Mouse (Mus musculus) limb, embryonic 13.5 days (tissue): ENCODE results near the gene Hoxc9. TPM values are rescaled to one million over a fixed set of nuclear protein-coding genes. Genes with fewer than 3 reads are reported as not detected.
A peak's percentile ranks its signal among the peaks of the same experiment; 100 is the strongest.

Experiments
- ATAC-seq: fragments of 200-750 bp; cut with Nextera tagmentation; 2 replicates; pipeline ENCODE4 v1.8.0; 2017; ENCODE audit warnings: low read depth, moderate number of reproducible peaks, moderate TSS enrichment; ENCODE audit not compliant: low FRiP score
- H3K27ac ChIP-seq: fragments of 300-500 bp; sonication (generic); 2 replicates; pipeline ENCODE4 v1.5.1; 2015; ENCODE audit warnings: inconsistent platforms, mild to moderate bottlenecking, moderate library complexity
- H3K27me3 ChIP-seq: fragments of 300-500 bp; sonication (generic); 2 replicates; pipeline ENCODE4 v1.6.1; 2015; ENCODE audit warnings: mild to moderate bottlenecking, inconsistent platforms
- H3K36me3 ChIP-seq: fragments of 300-500 bp; sonication (generic); 2 replicates; pipeline ENCODE4 v1.6.1; 2015; ENCODE audit warnings: inconsistent platforms, mild to moderate bottlenecking, moderate library complexity
- H3K4me1 ChIP-seq: fragments of 300-500 bp; sonication (generic); 2 replicates; pipeline ENCODE4 v1.6.1; 2015; ENCODE audit warnings: inconsistent platforms
- H3K4me2 ChIP-seq: fragments of 300-500 bp; sonication (generic); replicated peaks from 2 replicates; pipeline ENCODE4 v1.6.1; 2015; ENCODE audit warnings: inconsistent platforms, mild to moderate bottlenecking, moderate library complexity
- H3K4me3 ChIP-seq: fragments of 300-500 bp; sonication (generic); 2 replicates; pipeline ENCODE4 v1.5.1; 2015; ENCODE audit warnings: moderate library complexity, mild to moderate bottlenecking, inconsistent platforms
- H3K9ac ChIP-seq: fragments of 300-500 bp; sonication (generic); 2 replicates; pipeline ENCODE4 v1.6.1; 2015; ENCODE audit warnings: mild to moderate bottlenecking, inconsistent platforms
- H3K9me3 ChIP-seq: fragments of 300-500 bp; sonication (generic); 2 replicates; pipeline ENCODE4 v1.6.1; 2016; ENCODE audit warnings: inconsistent platforms
- WGBS: fragments of 180-500 bp; shearing (Covaris S2); methylation state at CpG from one replicate; pipeline ENCODE4 v1.1.7; 2015; 5-methylcytosine and 5-hydroxymethylcytosine counted together
- polyA plus RNA-seq: library from polyadenylated mRNA; unstranded; fragments of >200 nt; fragmentation: Nextera tagmentation; extraction: Ambion mirVana; gene quantifications from 2 replicates; pipeline ENCODE4 v1.2.1, GENCODE M21; 2015

Gene Hoxc9
- 1.7 and 2.1 TPM in 2 replicates for polyA plus RNA-seq

GRCm38 (mm10) chr15:102976171-102976570 is at the start of gene Hoxc9:
Gene Hoxc9 (plus strand): TSS chr15:102976439.
- H3K4me1 ChIP-seq = peaks cover 28% of the 10 kb centered on the region
- ATAC-seq = no peak
- H3K4me2 ChIP-seq = peak within 1 kb of the TSS; percentile 59
- 1% methylated on average over 18 of the region's 20 CpGs for WGBS
- peak within 1 kb of the TSS; percentile 38 for H3K4me3 ChIP-seq
- peak within 1 kb of the TSS; percentile 39; the same call in 1 of the 2 replicates for H3K27ac ChIP-seq
- H3K9ac ChIP-seq = peak within 1 kb of the TSS; percentile 60
- peaks cover 100% of the 10 kb centered on the region for H3K27me3 ChIP-seq
- no peaks in the 10 kb centered on the region for H3K36me3 ChIP-seq
- no peaks in the 10 kb centered on the region for H3K9me3 ChIP-seq

- 5% methylated on average over 40 of the region's 40 CpGs for WGBS
These were observed 49.1 kb upstream of the Hoxc9 start for GRCm38 (mm10) chr15:102927032-102927645.

GRCm38 (mm10) chr15:102931706-102932358 is 44.4 kb upstream of the Hoxc9 start:
- Histone ChIP-seq H3K27me3 (peaks cover 100% of the 10 kb centered on the region), H3K27ac (no peak overlapping the region), H3K4me3 (peak overlapping the region; percentile 2; the same call in 1 of the 2 replicates), H3K4me2 (no peak overlapping the region), H3K9ac (no peak overlapping the region), H3K36me3 (no peaks in the 10 kb centered on the region), H3K4me1 (peaks cover 9% of the 10 kb centered on the region; the same call in 1 of the 2 replicates), H3K9me3 (no peaks in the 10 kb centered on the region)
- under 1% methylated on average over 23 of the region's 23 CpGs for WGBS
- no peak; the same call in 1 of the 2 replicates for ATAC-seq

More at GRCm38 (mm10) chr15:102927032-102927645, 49.1 kb upstream of the Hoxc9 start:
- Histone ChIP-seq H3K27me3 (peaks cover 96% of the 10 kb centered on the region), H3K4me3 (no peak overlapping the region), H3K9me3 (no peaks in the 10 kb centered on the region), H3K27ac (no peak overlapping the region), H3K4me1 (peaks cover 5% of the 10 kb centered on the region; the same call in 1 of the 2 replicates), H3K4me2 (peak overlapping the region; percentile 14; the same call in 1 of the 2 replicates), H3K36me3 (no peaks in the 10 kb centered on the region), H3K9ac (no peak overlapping the region)
- no peak for ATAC-seq

GRCm38 (mm10) chr15:102934438-102934837 is 41.8 kb upstream of the Hoxc9 start:
- Histone ChIP-seq H3K9me3 (no peaks in the 10 kb centered on the region), H3K9ac (no peak overlapping the region), H3K4me2 (peak overlapping the region; percentile 43; the same call in 1 of the 2 replicates), H3K27ac (no peak overlapping the region), H3K36me3 (no peaks in the 10 kb centered on the region), H3K4me3 (peak overlapping the region; percentile 23; the same call in 1 of the 2 replicates), H3K4me1 (peaks cover 11% of the 10 kb centered on the region; the same call in 1 of the 2 replicates), H3K27me3 (peaks cover 99% of the 10 kb centered on the region)
- 5% methylated on average over 12 of the region's 12 CpGs for WGBS
- no peak for ATAC-seq

- peaks cover 15% of the 10 kb centered on the region; the same call in 1 of the 2 replicates for H3K4me1 ChIP-seq
- H3K4me2 ChIP-seq = peak overlapping the region; percentile 43
- no peaks in the 10 kb centered on the region for H3K36me3 ChIP-seq
- no peaks in the 10 kb centered on the region for H3K9me3 ChIP-seq
- no peak overlapping the region for H3K27ac ChIP-seq
- peak overlapping the region; percentile 23 for H3K4me3 ChIP-seq
- no peak for ATAC-seq
- WGBS = 2% methylated on average over 27 of the region's 27 CpGs
- H3K27me3 ChIP-seq = peaks cover 99% of the 10 kb centered on the region
- H3K9ac ChIP-seq = no peak overlapping the region
These were observed 41.3 kb upstream of the Hoxc9 start for GRCm38 (mm10) chr15:102934897-102935296.

- Histone ChIP-seq H3K27ac (no peak within 1 kb of the TSS), H3K9me3 (no peaks in the 10 kb centered on the region), H3K9ac (peak within 1 kb of the TSS; percentile 54), H3K4me2 (peak within 1 kb of the TSS; percentile 43), H3K4me3 (peak within 1 kb of the TSS; percentile 29), H3K36me3 (no peaks in the 10 kb centered on the region), H3K4me1 (peaks cover 15% of the 10 kb centered on the region; the same call in 1 of the 2 replicates), H3K27me3 (peaks cover 99% of the 10 kb centered on the region)
- 0 out of 2 replicates have a peak, but pooled peaks have one; percentile 5 for ATAC-seq
- WGBS = under 1% methylated on average over 31 of the region's 31 CpGs
These were observed 39.8 kb upstream of the Hoxc9 start, which contains the start of gene Hoxc12 for GRCm38 (mm10) chr15:102936279-102936972. Gene Hoxc12 (plus strand): TSS chr15:102936757.

- peak overlapping the region; percentile 43 for H3K4me2 ChIP-seq
- H3K9me3 ChIP-seq = no peaks in the 10 kb centered on the region
- 0 out of 2 replicates have a peak, but pooled peaks have one; percentile 7 for ATAC-seq
- H3K4me1 ChIP-seq = peaks cover 10% of the 10 kb centered on the region; the same call in 1 of the 2 replicates
- WGBS = under 1% methylated on average over 50 of the region's 50 CpGs
- H3K27me3 ChIP-seq = peaks cover 99% of the 10 kb centered on the region
- peak overlapping the region; percentile 54 for H3K9ac ChIP-seq
- H3K36me3 ChIP-seq = no peaks in the 10 kb centered on the region
- no peak overlapping the region for H3K27ac ChIP-seq
- peak overlapping the region; percentile 29 for H3K4me3 ChIP-seq
These were observed 39.1 kb upstream of the Hoxc9 start for GRCm38 (mm10) chr15:102937036-102937666.

- no peak overlapping the region for H3K27ac ChIP-seq
- peaks cover 98% of the 10 kb centered on the region for H3K27me3 ChIP-seq
- peaks cover 16% of the 10 kb centered on the region; the same call in 1 of the 2 replicates for H3K4me1 ChIP-seq
- H3K9ac ChIP-seq = peak overlapping the region; percentile 31; the same call in 1 of the 2 replicates
- ATAC-seq = no peak
- H3K36me3 ChIP-seq = no peaks in the 10 kb centered on the region
- peak overlapping the region; percentile 29 for H3K4me3 ChIP-seq
- H3K4me2 ChIP-seq = peak overlapping the region; percentile 49
- WGBS = 3% methylated on average over 33 of the region's 34 CpGs
- H3K9me3 ChIP-seq = no peaks in the 10 kb centered on the region
These were observed 36.7 kb upstream of the Hoxc9 start for GRCm38 (mm10) chr15:102939256-102940155.

- Histone ChIP-seq H3K4me1 (0 out of 2 replicates have a peak, but pooled peaks cover 12% of the 10 kb centered on the region), H3K4me2 (peak overlapping the region; percentile 64), H3K9ac (peak overlapping the region; percentile 67), H3K4me3 (peak overlapping the region; percentile 38), H3K27ac (no peak overlapping the region), H3K27me3 (peaks cover 99% of the 10 kb centered on the region), H3K9me3 (no peaks in the 10 kb centered on the region), H3K36me3 (no peaks in the 10 kb centered on the region)
- peak; percentile 38; the same call in 1 of the 2 replicates for ATAC-seq
- WGBS = under 1% methylated on average over 53 of the region's 53 CpGs
These were observed 33.3 kb upstream of the Hoxc9 start for GRCm38 (mm10) chr15:102942739-102943467.

- H3K27ac ChIP-seq = no peak overlapping the region
- peak overlapping the region; percentile 38 for H3K4me3 ChIP-seq
- ATAC-seq = no peak
- peaks cover 99% of the 10 kb centered on the region for H3K27me3 ChIP-seq
- H3K9me3 ChIP-seq = no peaks in the 10 kb centered on the region
- no peaks in the 10 kb centered on the region for H3K36me3 ChIP-seq
- peak overlapping the region; percentile 67 for H3K9ac ChIP-seq
- H3K4me1 ChIP-seq = 0 out of 2 replicates have a peak, but pooled peaks cover 12% of the 10 kb centered on the region
- peak overlapping the region; percentile 64 for H3K4me2 ChIP-seq
- WGBS = 6% methylated on average over 5 of the region's 5 CpGs
These were observed 32.8 kb upstream of the Hoxc9 start for GRCm38 (mm10) chr15:102943468-102943813.
